Mouse (Mus musculus): ENCODE measurements at regions not wholly inside any gene's neighbourhood (a gene's known extent, or its start where the extent isn't known, plus 50 kb on each side); places are given as distances from the start of the nearest gene placed in this dataset.

DNA sequence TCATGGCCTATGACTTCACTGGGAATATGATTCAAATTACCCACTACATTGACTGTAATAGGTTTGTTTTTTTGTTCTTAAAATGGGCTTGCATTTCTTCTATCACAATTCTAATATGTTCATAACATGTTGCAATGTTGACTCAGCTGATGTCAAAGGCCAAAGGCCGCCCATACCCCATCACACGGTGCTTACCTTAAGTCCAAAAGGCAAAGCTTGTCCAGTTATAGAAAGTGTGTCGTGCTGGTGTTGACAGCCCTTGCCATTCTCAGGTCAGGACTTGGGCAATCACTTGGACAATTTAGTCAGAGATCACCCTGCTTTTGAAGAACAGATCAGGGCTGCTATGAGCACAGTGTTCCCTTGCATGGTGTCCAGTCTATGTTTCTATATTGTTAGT is 321.5 kb upstream of the Sall1 start:
- TF ChIP-seq CTCF (IDR thresholded peaks at IDR 0.05; ENCODE audit: extremely low read depth, insufficient read depth, insufficient read length, insufficient replicate concordance) (no peak), POLR2A (IDR thresholded peaks at IDR 0.05; ENCODE audit: low read depth, low read length) (no peak)
